Mouse (Mus musculus): ENCODE measurements around the gene Tfcp2.

DNA sequence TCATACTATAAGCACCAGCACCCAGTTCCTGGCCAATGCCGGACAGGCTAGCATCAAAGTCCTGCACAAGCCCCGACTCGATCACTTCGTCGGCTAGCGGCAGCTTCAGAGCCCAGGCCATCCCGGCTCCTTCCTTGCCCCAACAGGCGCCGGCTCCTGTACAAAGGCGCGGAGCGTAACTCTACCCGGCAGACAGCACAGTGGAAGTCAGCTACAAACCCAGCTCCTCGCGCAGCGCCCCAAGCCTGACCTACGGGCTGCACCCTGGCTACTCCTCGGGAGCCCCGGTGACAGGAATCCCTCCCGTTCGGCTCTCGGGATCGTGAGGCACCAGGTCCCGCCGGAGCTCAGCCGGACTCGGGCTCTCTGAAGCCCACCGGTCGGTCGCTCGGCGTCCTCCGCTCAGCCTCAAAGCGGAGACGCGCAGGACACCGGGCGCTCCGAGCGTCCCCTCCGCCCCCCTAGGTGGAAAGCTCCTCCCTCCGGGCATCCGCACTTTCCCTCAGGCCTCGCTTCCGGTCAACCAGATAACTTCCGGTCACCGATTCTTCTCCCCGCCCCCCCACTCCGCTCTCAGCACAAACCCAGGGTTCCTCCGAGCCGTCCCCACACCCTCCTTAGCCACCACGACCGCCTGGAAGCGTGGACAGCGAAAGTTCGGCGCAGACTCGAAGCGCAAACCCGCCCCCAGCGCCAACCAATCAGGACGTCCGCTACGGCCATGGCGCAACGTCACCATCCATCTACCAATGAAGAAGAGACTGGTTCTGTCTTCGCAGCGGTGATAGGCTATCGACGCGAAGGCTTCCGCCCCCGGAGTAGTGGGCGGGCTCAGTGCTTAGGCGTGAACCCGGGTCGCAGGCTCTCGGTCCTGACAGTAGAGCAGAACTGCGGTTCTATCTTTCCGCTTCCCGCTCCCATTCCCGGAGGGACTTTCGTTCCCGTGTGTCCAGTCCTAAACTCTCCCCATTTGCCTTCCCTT is at the start of gene Tfcp2:
- peak; percentile 95 for TF ChIP-seq NELFE (IDR thresholded peaks at IDR 0.05; ENCODE audit: low read depth, low read length)
- no peak for TF ChIP-seq CTCF (IDR thresholded peaks at IDR 0.05 in 2 of 3, conservative IDR thresholded peaks at IDR 0.05 in 1 of 3; ENCODE audit: control insufficient read depth in 1 of 3, insufficient read depth in 1 of 3, low read depth in 2 of 3, low read length in 3 of 3, poor library complexity in 1 of 3, severe bottlenecking in 1 of 3)
- peak in 1 of 2 experiments; percentile 20; a peak in 1 of 4 replicates for TF ChIP-seq EP300 (IDR thresholded peaks at IDR 0.05; ENCODE audit: low read depth in 1 of 2, low read length in 2 of 2)
- no peak for TF ChIP-seq ZC3H11A (IDR thresholded peaks at IDR 0.05; ENCODE audit: low read depth, low read length)
- peak; percentile 89 for TF ChIP-seq CHD2 (IDR thresholded peaks at IDR 0.05; ENCODE audit: low read length)
- TF ChIP-seq ZMIZ1 (IDR thresholded peaks at IDR 0.05; ENCODE audit: low read depth, low read length), result peak; percentile 93
